Comparison of ENCODE assay signal across 19 mouse cellular contexts in genomic region chr2:102057746-102058145, GRCm38 (mm10).
A peak's percentile ranks its signal among the peaks of the same experiment; 100 is the strongest.
DNase-seq lines count a peak whose midpoint lies in the region; ATAC-seq and TF ChIP-seq lines count a peak whose summit lies in the region.
"Had no signal": no experiment of that assay in that cellular context is flagged by ENCODE, and none has a peak within 500 bp of the region (broad histone marks: within the 10 kb centered on the region; RNA-seq: fewer than 3 reads in every experiment).

No protein-coding gene starts in this region.

- ATAC-seq in forebrain, embryonic 13.5 days, result no peak
- ATAC-seq in forebrain, embryonic 11.5 days (replicated peaks; ENCODE audit: low FRiP score), result no peak
- ATAC-seq: intestine, embryonic 16.5 days; midbrain, embryonic 13.5 days had no signal

- no peak overlapping the region for H3K4me3 ChIP-seq in forebrain, embryonic 13.5 days
- no peak overlapping the region for H3K4me3 ChIP-seq in forebrain, embryonic 11.5 days (ENCODE audit: low read depth, low read length)
- no peak overlapping the region for H3K4me3 ChIP-seq in left cerebral cortex, adult 2 months
- H3K4me3 ChIP-seq: hindbrain, embryonic 13.5 days; midbrain, embryonic 13.5 days; myocyte; neural tube, embryonic 15.5 days had no signal

- peaks cover 33% of the 10 kb centered on the region; the same call in 1 of the 2 replicates for H3K36me3 ChIP-seq in forebrain, embryonic 13.5 days (ENCODE audit: poor library complexity, severe bottlenecking)
- no peaks in the 10 kb centered on the region; the same call in 1 of the 2 replicates for H3K36me3 ChIP-seq in forebrain, embryonic 11.5 days (ENCODE audit: control insufficient read depth, insufficient read depth, low read length)

- no peak for DNase-seq in forebrain, embryonic 11.5 days (ENCODE audit: low spot score)
- no peak for DNase-seq in left cerebral cortex, adult 2 months (ENCODE audit: extremely low spot score in 1 of 2, low spot score in 2 of 2)
- DNase-seq in left cerebral cortex, postnatal 10 days (ENCODE audit: extremely low spot score in 1 of 2, low spot score in 2 of 2), result no peak
- peak; percentile 50 for DNase-seq in thymus, postnatal 4 days
- no peak for DNase-seq in thymus, postnatal 36 days
- no peak for DNase-seq in urinary bladder, postnatal 14 days (ENCODE audit: low spot score)
- DNase-seq: adrenal gland, adult 2 months; cerebellum, adult 18-20 months; gastrocnemius, postnatal 10 days; heart, postnatal 10 days; retina, postnatal 1 day had no signal

- no peak overlapping the region for H3K9ac ChIP-seq in forebrain, embryonic 13.5 days
- H3K9ac ChIP-seq in forebrain, embryonic 11.5 days (ENCODE audit: low read length), result no peak overlapping the region
- H3K9ac ChIP-seq: hindbrain, embryonic 13.5 days; liver, embryonic 14.5 days; midbrain, embryonic 13.5 days; neural tube, embryonic 15.5 days had no signal

- no peaks in the 10 kb centered on the region for H3K9me3 ChIP-seq in forebrain, embryonic 13.5 days (replicated peaks)
- no peaks in the 10 kb centered on the region for H3K9me3 ChIP-seq in forebrain, embryonic 11.5 days (ENCODE audit: control insufficient read depth, low read length)
- H3K9me3 ChIP-seq: hindbrain, embryonic 13.5 days; midbrain, embryonic 13.5 days; neural tube, embryonic 15.5 days had no signal

- WGBS in forebrain, embryonic 13.5 days, result 85% methylated on average over 12 of the region's 12 CpGs
- 87% methylated on average over 12 of the region's 12 CpGs for WGBS in forebrain, embryonic 11.5 days

- intact Hi-C loops in left cerebral cortex, adult 2 months (cut with DNase I), result no loop called here
- intact Hi-C loops in left cerebral cortex, postnatal 10 days (cut with DNase I), result no loop called here

- peaks cover 18% of the 10 kb centered on the region for H3K4me1 ChIP-seq in forebrain, embryonic 13.5 days
- no peaks in the 10 kb centered on the region for H3K4me1 ChIP-seq in forebrain, embryonic 11.5 days (replicated peaks; ENCODE audit: control insufficient read depth, insufficient read depth, low read length)

- no peaks in the 10 kb centered on the region for H3K27me3 ChIP-seq in forebrain, embryonic 13.5 days
- H3K27me3 ChIP-seq in forebrain, embryonic 11.5 days (ENCODE audit: control insufficient read depth, insufficient read depth, low read length), result no peaks in the 10 kb centered on the region
- H3K27me3 ChIP-seq: hindbrain, embryonic 13.5 days; midbrain, embryonic 13.5 days; neural tube, embryonic 15.5 days had no signal

- peak overlapping the region; percentile 51; the same call in 1 of the 2 replicates for H3K27ac ChIP-seq in forebrain, embryonic 13.5 days
- no peak overlapping the region for H3K27ac ChIP-seq in forebrain, embryonic 11.5 days (ENCODE audit: low read depth, low read length)
- peak overlapping the region; percentile 78 for H3K27ac ChIP-seq in left cerebral cortex, adult 2 months
- H3K27ac ChIP-seq: hindbrain, embryonic 13.5 days; kidney, postnatal 0 days; liver, embryonic 14.5 days; midbrain, embryonic 13.5 days had no signal

- H3K4me2 ChIP-seq in forebrain, embryonic 13.5 days, result no peak overlapping the region
- H3K4me2 ChIP-seq in forebrain, embryonic 11.5 days (ENCODE audit: low read depth, low read length, severe bottlenecking), result no peak overlapping the region
- H3K4me2 ChIP-seq: hindbrain, embryonic 13.5 days; midbrain, embryonic 13.5 days; neural tube, embryonic 15.5 days had no signal

- TF ChIP-seq CTCF in left cerebral cortex, adult 2 months (IDR thresholded peaks at IDR 0.05), result no peak
